Mouse (Mus musculus): ENCODE measurements at regions not wholly inside any gene's neighbourhood (a gene's known extent, or its start where the extent isn't known, plus 50 kb on each side); places are given as distances from the start of the nearest gene placed in this dataset.

- no peak for DNase-seq
Measured at GRCm38 (mm10) chr4:45713046-45713706, 85.6 kb upstream of the Aldh1b1 start.

GRCm38 (mm10) chr4:45703997-45704396 is 94.8 kb upstream of the Aldh1b1 start:
- DNase-seq: no peak

- no peak for DNase-seq
Measured at GRCm38 (mm10) chr4:45699601-45700000, 99.2 kb upstream of the Aldh1b1 start.

- no peak for DNase-seq
Measured at GRCm38 (mm10) chr4:45695239-45695638, 103.6 kb upstream of the Aldh1b1 start.

- no peak for DNase-seq
Measured at GRCm38 (mm10) chr4:45689991-45690916, 108.6 kb upstream of the Aldh1b1 start.

GRCm38 (mm10) chr4:45689572-45689971 is 109.2 kb upstream of the Aldh1b1 start:
- no peak for DNase-seq

GRCm38 (mm10) chr4:45688233-45688632 is 110.6 kb upstream of the Aldh1b1 start:
- DNase-seq: no peak

- no peak for DNase-seq
Measured at GRCm38 (mm10) chr4:45685031-45685430, 113.8 kb upstream of the Aldh1b1 start.

GRCm38 (mm10) chr4:45683205-45683604 is 115.6 kb upstream of the Aldh1b1 start:
- no peak for DNase-seq

- DNase-seq: no peak
Measured at GRCm38 (mm10) chr4:45682746-45683145, 116.1 kb upstream of the Aldh1b1 start.

- DNase-seq: no peak
Measured at GRCm38 (mm10) chr4:45676137-45676536, 122.7 kb upstream of the Aldh1b1 start.

GRCm38 (mm10) chr4:45674291-45674690 is 124.5 kb upstream of the Aldh1b1 start:
- DNase-seq: no peak

- no peak for DNase-seq
Measured at GRCm38 (mm10) chr4:45673081-45673819, 125.6 kb upstream of the Aldh1b1 start.

- no peak for DNase-seq
Measured at GRCm38 (mm10) chr4:45672262-45673076, 126.4 kb upstream of the Aldh1b1 start.

GRCm38 (mm10) chr4:45664372-45664771 is 132.1 kb upstream of the Shb start:
- DNase-seq: no peak

GRCm38 (mm10) chr4:45657350-45657978 is 125.2 kb upstream of the Shb start:
- no peak for DNase-seq

GRCm38 (mm10) chr4:45655780-45656179 is 123.5 kb upstream of the Shb start:
- no peak for DNase-seq

- DNase-seq: no peak
Measured at GRCm38 (mm10) chr4:45654804-45655155, 122.5 kb upstream of the Shb start.

- DNase-seq: peak in 1 of 2 experiments; percentile 4
Measured at GRCm38 (mm10) chr4:45654019-45654803, 121.9 kb upstream of the Shb start.

- DNase-seq: no peak
Measured at GRCm38 (mm10) chr4:45648884-45649577, 116.8 kb upstream of the Shb start.

GRCm38 (mm10) chr4:45647514-45647913 is 115.2 kb upstream of the Shb start:
- DNase-seq: no peak

All from B cell, adult 2 months (primary cell).